Mouse (Mus musculus) induced T-regulatory cell, adult 2 months (primary cell): ENCODE measurements around the gene Gm14412.
"Not testable (repeated sequence)": the region's sequence is repeated elsewhere in the genome, so short reads cannot be mapped to it uniquely, and the experiment has no call there.

ENCODE experiments used
- DNase-seq: peaks from one replicate; pipeline ENCODE4 v3.0.0-alpha.2; 2012; ENCODE audit warnings: low read depth

Gene Gm14412

DNA sequence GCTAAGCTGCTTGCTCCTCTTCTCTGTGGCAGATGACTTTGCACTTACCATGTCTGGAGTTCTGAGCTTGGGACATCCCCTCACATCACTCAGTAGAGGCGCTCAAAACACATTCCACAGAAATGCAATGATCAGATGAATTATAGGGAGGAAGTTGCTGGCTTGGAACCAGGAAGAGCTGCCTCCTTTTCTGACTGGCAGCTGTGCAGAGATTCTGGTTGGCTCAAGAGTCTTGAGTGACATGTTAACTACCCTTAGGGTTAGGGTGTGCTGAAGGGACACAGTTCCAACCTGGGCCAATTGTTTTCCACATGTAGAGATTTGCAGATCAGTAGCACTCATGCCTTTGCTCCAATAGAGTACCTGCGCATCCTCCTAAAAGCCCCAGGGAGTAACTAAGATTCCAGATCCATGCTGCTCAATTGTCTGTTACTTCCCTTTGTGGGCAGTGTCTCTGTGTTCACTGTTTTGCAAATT lies at the start of gene Gm14412:
Gene Gm14412, minus strand, starts transcription at position 51 of the 477 bp plus-strand sequence.
- DNase-seq = not testable (repeated sequence)

DNA sequence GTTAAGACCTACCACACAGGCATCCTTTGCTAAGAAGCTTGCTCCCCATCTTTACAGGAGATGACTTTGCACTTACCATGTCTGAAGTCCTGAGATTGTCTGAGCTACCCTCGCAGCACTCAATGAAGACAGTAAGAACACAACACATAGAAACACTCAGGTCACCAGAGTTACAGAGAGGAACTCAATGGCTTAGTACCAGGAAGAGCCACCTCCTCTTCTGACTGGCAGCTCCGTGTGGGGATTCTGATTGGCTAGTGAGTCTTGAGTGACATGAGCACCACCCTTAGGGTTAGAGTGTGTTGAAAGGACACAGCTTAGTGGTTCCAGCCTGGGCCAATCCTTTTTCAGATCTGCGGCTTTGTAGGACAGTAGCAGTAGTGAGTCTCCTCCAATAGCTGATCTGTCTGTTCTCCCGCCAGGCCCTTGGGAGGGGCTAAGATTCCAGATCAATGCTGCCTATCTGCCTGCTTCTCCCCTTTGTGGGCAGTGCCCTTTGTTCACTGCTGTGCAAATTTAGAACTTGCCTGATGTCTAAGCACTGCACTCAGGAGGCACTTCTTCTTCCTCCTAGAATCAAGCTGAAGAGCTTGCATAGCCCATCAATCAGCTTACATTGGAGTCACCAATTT lies 5.7 kb upstream of the Gm14412 start:
- DNase-seq = not testable (repeated sequence)

DNA sequence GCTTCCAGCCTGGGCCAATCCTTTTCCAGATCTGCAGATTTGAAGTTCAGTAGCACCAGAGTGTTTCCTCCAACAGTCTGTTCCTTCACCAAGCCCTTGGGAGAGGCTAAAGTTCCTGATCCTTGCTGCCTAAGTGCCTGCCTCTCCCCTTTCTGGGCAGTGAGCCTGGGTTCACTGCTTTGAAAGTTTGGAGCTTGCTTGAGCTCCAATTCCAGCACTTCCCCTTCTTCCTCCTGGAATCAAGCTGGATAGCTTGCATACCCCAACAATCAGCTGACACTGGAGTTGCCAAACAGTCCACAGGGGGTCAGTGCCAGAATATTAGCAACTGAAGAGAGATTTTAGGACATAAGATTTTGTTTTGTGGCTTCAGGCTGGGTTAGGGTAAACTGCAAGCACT lies 2.7 kb downstream of the Gm14412 start:
- DNase-seq = not testable (repeated sequence)

DNA sequence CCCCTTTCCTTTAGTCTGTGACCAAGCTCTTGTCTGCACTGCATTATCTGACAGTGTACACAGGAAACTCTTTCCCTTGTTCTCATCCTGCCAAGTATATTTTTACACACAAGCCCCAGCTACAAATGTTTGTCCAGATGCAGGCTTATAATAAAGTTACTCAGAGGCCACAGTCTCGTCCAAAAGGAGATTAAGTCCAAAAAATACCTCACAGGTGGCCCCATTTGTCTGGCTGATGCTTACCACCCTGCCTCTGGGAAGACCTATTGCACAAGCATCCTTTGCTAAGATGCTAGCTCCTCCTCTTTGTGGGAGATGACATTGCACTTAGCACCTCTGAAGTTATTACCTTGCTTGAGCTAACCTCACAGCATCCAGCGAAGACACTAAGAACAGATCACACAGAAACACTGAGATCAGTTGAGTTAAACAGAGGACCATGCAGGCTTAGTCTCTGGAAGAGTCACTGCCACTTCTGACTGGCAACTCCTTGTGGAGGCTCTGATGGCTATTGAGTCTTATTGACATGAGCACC lies 3.3 kb downstream of the Gm14412 start:
- DNase-seq = not testable (repeated sequence)

DNA sequence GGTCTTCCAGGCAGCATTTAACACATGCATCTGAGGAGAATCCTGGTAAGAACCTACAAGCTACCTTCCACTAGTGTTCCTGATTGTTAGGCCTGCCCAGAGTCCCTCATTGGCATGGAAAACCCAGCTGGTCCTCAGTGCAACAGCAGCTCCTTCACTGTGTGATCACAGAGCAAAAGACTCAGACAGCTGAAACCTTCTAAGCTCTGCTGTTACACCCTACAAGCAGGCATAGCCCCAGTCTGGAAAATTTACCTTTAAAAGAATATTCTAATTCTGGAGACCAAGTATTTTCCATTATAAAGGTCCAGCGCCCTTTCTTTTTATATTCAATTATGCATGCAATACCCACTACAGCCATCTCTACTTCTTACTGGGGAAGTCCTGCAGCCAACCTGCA lies 5.1 kb downstream of the Gm14412 start:
- no peak for DNase-seq

DNA sequence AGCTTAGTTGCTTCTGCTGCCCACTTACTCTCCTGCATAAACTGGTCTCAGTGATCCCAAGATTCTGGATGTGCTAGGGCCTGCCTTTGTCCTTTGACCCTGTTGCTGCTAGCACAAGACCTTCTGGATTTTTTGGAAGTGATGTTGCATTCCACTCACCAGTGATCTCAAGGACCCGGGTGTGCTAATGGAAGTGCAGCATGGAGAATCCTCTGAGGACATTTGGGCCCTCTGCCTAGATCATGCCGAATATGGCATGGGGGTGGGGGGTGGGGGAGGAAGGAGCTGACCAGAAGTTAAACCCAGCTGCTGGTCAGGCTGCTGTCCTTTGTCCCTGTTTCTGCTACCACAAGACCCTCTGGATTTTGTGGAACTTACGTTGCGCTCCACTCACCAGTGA lies 14.5 kb downstream of the Gm14412 start:
- not testable (repeated sequence) for DNase-seq

DNA sequence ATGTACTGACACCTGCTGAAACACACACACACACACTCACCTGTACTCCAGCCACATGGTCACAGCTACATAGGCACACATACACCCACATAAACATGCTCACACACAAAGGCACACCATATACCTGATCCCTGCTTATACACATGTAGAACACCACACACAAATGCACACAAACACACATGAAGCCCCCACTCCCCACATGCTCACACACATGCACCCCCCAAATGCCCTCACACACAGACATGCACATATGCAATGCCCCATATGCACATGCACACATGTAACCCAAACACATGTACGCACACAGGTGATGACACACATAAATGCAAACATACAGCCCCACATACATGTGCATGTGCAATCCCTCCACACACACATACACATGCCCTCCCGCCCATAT lies 19.1 kb downstream of the Gm14412 start:
- DNase-seq = not testable (repeated sequence)

DNA sequence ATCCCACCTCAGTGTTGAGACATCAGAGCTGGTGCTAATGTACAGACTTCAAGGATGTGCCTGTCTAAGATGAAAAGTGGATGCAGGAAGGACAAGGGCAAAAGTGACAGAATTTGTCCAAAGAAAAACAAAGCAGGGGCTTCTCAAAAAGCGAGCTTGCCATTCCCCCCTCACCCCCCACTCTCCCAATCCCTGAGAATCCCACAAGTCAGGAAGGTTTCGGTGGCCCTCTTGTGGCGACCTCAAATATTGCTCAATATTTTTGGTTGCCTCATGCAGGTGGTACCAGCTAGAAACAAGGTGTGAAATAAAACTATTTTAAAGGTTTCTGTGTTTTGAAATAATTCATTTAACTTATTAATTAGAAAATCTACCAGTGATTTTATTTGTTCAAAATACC lies 40.4 kb downstream of the Gm14412 start:
- DNase-seq = not testable (repeated sequence)

DNA sequence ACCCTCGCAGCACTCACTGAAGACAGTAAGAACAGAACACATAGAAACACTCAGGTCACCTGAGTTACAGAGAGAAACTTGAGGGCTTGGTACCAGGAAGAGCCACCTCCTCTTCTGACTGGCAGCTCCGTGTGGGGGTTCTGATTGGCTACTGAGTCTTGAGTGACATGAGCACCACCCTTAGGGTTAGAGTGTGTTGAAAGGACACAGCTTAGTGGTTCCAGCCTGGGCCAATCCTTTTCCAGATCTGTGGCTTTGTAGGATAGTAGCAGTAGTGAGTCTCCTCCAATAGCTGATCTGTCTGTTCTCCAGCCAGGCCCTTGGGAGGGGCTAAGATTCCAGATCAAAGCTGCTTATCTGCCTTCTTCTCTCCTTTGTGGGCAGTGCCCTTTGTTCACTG lies 46.4 kb downstream of the Gm14412 start:
- DNase-seq = not testable (repeated sequence)

DNA sequence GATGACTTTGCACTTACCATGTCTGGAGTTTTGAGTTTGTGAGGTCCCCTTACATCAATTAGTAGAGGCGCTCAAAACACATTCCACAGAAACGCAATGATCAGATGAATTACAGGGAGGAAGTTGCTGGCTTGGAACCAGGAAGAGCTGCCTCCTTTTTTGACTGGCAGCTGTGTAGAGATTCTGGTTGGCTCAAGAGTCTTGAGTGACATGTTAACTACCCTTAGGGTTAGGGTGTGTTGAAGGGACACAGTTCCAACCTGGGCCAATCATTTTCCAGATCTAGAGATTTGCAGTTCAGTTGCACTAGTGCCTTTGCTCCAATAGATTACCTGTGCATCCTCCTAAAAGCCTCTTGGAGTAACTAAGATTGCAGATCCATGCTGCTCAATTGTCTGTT lies 51.9 kb downstream of the Gm14412 start:
- DNase-seq = not testable (repeated sequence)

DNA sequence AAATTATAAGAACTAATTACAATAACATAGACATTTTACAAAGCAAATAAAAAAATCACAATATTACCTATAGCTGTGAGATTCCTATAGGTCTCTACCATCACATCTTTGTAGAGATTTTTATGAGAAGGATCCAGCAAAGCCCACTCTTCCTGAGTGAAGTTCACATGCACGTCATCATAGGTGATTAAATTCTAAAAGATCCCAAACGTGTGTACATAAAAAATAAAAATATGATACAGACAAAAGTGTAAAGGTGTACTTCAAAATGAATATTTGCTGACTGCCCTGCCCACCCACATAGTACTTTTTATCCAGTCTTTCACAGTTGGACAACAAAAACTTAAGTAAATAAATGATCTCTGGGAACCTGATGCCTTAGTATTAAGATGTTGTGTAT lies 57.2 kb downstream of the Gm14412 start, which contains the start of gene Gm14409:
Gene Gm14409, minus strand, starts transcription at position 101 of the 400 bp plus-strand sequence.
- DNase-seq = not testable (repeated sequence)
